Mouse (Mus musculus): ENCODE measurements around the gene Gm826.

Gm826 gene

GRCm38 (mm10) chr2:160334111-160334661, at the start of gene Gm826:
Gene Gm826 (minus strand): TSS chr2:160334162.
- DNase-seq = peak; percentile 40

DNA sequence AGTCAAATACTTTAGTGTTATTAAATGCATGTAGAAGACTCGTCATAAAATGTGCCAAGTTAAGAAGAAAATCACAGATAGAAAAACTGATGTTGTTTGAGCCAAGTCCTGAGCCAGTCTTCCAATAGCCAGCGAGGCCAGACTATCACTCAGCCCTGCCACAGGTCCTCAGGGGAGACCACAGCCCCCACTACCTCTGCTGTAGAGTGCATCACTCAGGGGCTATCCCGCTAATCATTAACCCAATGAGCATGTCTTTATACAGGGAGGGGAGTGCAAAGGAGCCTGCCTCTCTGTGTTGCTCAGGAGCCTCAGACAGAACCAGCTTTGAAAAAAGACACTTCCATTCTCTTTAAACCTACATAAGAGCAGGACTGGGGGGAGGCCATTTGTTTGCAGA, 49.5 kb upstream of the Gm826 start:
- DNase-seq = no peak

GRCm38 (mm10) chr2:160378271-160378670, 44.3 kb upstream of the Gm826 start:
- peak; percentile 17 for DNase-seq

GRCm38 (mm10) chr2:160376236-160376635, 42.3 kb upstream of the Gm826 start:
- no peak for DNase-seq

DNA sequence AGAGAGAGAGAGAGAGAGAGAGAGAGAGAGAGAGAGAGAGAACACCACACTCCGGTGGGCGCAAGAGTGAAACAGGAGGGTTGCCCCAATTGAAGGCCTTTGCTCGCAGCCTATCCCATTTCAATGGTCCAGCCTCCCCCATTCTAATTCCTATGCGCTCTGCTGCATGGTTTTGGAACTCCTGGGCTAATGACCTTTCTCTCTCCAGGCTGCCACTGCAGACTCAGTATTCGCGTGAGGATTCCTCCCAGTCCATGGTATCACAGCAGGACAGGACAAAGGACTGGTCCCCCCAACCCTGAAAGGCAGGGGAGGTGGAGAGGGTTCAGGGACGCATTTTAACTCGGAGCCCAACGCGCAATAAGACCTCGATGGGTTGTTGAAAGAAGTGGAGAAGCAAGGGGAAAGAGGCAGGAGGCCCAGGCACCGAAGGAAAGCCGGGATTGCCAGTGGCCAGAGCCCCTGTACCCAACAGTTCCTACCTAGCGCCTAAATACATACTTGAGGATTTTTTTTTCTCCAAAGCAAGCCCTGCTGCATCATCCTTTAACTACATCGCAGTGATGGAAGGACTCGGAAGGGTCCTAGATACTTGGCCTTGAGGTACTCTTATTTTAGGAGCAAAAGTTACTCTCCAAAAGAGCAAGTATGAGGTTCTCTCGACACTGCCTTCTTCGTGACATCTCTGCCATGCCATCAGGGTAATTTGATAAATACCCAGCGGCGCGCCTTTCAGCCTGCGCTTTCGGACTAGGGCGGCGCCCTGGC, 35.9 kb upstream of the Gm826 start:
- no peak for DNase-seq

GRCm38 (mm10) chr2:160368422-160369357, 34.7 kb upstream of the Gm826 start:
- no peak for DNase-seq

DNA sequence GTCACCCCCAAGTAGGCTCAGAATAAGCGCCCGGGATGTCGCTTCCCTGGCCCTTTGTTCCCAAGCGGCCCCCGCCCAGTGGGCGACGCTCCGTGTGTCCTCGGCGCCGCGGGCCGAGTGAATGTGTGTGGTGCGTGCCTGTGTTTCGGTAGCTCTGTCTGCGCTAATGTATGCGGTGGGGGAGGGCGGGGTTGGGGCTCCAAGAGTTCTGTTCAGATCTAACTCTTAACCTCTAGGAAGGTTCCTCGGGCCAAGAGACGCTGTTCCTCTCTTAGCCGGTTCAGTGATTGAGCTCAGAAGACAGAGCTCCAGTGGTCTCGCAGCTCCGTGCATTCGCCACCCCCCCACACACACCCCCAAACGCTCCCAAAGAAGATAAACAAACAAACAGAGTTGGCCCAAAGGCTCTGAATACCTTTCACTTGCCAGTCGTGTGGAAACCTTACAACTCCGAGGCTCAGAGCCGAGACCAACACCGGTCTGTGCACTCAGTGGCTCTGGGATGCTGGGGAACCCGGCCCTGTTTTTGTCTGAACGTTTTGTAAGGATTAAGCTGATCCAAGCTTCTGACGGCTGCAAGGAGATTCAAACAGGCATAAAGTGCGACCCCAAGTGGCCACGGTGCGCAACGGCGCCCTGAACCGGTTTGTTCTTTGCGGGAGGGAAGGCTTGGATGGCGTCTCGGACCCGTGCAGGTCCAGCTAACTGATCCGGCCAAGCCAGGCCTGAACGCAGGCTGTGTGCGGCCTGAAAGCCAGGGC, 33.7 kb upstream of the Gm826 start:
- DNase-seq = peak; percentile 85

DNA sequence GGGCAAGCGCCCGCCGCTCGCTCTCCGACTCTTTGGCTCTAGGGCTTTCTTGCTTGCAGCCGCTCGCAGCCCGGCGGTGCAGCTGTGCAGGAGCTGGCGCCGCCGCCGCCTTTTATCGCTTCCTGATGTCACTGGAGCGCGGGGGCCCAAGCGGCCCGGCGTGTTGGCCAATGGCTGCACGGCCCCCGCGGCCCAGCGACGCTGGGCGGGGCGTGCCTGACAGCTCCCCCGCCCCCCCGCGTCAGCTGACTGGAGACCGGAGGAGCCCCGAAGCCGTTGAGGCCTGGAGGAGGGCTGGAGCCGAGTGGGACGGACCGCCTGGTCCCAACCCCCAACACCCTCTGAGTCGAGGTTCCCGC, 33.0 kb upstream of the Gm826 start, which contains the start of gene Mafb:
Gene Mafb, minus strand, starts transcription at position 86 of the 359 bp plus-strand sequence.
- DNase-seq = peak; percentile 95

GRCm38 (mm10) chr2:160366111-160366979, 32.4 kb upstream of the Gm826 start:
- peak; percentile 15 for DNase-seq

- peak; percentile 70 for DNase-seq
Measured at GRCm38 (mm10) chr2:160365107-160365911, 31.3 kb upstream of the Gm826 start.

DNA sequence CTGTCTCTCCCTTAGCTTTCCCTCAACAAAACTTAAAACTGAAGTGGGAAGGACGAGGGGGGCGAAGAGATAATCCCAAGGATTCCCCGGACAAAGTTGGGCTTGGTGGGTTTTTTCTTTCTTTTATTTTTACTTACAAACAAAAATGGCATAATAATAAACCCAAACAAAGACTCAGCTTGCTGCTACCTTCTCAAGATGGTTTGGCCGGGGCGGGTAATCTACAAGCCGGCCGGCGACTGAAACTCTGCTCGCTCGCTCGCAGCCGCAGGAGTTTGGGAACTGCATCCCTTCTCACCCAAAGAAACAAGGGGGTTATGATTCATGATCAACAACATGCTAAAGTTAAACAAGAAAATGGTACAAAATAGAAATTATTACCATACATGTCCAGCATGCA, 30.7 kb upstream of the Gm826 start:
- no peak for DNase-seq

DNA sequence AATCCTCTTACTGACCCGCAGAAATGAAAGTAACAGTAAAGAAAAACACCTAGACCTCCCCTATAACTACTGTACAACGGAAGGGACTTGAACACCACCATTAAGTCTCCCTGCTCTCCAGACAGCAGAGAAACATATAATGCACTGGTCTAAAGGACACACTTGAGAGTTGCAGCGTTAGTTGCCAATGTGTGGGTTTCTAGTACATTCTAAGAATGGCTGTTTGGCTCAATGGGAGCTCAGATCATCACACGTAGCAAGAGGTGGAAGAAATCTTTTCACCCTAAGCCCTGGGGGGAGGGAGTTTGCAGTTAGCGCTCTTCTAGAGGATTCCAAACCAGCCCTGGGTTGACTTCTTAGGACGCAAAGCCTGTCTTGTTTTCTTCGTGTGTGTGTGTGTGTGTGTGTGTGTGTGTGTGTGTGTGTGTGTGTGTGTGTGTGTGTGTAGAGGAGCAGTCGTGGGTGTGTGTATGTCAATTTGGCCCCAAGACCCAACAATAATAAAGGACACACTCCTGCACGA, 30.2 kb upstream of the Gm826 start:
- DNase-seq = no peak

GRCm38 (mm10) chr2:160363201-160363600, 29.2 kb upstream of the Gm826 start:
- no peak for DNase-seq

GRCm38 (mm10) chr2:160361442-160362121, 27.6 kb upstream of the Gm826 start:
- DNase-seq = no peak

DNA sequence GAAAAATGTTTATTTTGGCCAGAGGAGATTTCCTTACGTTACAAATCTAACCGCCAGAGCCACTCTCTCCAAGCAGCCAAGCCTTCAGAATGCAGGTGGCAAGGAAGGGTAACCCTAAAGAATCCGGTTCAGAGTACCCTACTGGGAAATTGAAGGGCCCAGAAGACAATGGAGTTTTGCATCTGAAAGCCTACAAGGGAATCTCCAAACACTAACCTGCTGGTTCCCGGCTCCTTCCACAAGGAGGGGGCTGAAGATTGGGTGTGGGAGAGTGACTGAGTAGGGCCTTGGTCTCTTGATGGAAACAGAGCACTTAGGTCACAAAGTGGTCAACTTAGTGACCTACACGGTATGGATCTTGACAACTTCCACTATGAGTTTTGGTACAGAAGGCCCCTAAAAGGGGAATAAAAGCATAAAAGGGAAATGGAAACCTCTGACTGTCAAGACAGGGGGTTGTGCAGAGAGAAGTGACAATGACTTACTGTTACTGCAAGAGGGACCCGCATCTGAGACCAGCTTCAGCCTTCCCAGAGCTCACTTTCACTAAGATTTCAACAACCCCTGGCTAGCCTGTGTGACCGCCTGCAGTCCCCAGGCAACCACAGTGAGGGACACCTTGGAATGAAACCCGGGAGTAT, 26.4 kb upstream of the Gm826 start:
- no peak for DNase-seq

GRCm38 (mm10) chr2:160358896-160359295, 24.9 kb upstream of the Gm826 start:
- no peak for DNase-seq

DNA sequence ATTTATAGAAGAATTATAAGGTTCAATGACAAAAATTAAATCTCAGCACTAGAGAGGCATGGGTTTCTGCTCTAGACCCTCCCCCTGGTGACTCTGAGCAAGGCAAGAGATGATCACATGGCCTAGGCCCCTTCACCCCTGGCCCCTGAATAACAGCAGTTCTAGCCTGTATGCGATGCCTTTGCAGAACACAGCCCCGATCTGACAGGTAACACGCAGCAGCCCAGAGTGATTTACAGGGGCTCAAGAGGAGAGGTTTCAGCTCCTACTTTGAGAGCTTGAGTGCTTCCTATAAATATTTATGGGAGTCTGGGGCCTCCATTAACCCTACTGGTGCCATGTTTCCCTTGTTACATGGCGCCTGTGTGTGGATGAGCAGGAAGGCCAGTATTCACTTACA, 23.5 kb upstream of the Gm826 start:
- no peak for DNase-seq

GRCm38 (mm10) chr2:160356132-160356531, 22.2 kb upstream of the Gm826 start:
- DNase-seq = no peak

DNA sequence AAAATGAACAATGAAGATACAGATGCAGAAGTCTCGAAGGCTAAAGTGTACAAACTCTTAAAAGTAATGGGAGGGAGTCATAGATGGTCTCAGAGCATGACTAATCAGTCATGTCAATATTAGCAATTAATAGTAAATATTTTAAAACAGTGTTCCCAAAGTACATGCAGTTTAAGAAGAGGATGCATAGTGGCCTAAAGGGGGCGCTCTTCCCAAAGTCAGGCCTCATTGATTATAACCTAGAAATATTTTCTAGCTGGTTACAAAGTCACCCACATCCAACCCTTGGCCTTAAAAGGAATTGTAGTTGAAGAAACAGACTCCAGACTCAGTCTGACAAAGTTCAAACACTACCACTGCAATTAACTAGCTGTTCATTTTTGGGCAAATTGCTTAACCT, 20.4 kb upstream of the Gm826 start:
- DNase-seq = no peak

DNA sequence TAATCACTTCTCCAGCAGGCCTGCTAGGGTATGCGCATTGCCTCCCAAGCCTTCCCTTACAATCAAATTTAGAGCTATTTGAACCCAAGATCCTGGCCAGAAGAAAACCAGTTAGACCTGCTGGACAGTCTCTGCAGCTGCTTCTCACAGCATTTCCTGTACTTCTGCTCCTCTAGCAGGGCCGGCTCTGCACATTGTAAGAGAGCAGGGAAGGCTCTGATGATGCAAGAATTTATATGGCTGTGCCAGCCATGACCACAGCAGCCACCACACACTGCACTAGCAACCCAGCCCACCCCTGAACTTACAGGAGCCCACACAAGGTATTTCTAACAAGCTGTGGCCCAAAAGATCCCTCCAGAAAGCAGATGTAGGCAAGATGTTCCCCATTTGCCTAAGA, 19.6 kb upstream of the Gm826 start:
- no peak for DNase-seq

Data from kidney, adult 11 months (tissue).